Mouse (Mus musculus) heart, embryonic 13.5 days (tissue): Measurements from ENCODE around the gene Olfr1309. TPM values are rescaled to one million over a fixed set of nuclear protein-coding genes. Genes with fewer than 3 reads are reported as not detected.
"Not testable (repeated sequence)": the region's sequence is repeated elsewhere in the genome, so short reads cannot be mapped to it uniquely, and the experiment has no call there.

ENCODE experiments used
- ATAC-seq: fragments of 200-750 bp; cut with Nextera tagmentation; 2 replicates; pipeline ENCODE4 v1.8.0; 2017; ENCODE audit warnings: moderate TSS enrichment; ENCODE audit not compliant: insufficient number of reproducible peaks, low FRiP score, low TSS enrichment; ENCODE audit errors: extremely low read depth
- H3K27ac ChIP-seq: fragments of 300-500 bp; sonication (generic); replicated peaks from 2 replicates; pipeline ENCODE4 v1.5.1; 2015; ENCODE audit warnings: moderate library complexity, mild to moderate bottlenecking, inconsistent platforms
- H3K27me3 ChIP-seq: fragments of 300-500 bp; sonication (generic); replicated peaks from 2 replicates; pipeline ENCODE4 v1.6.1; 2015; ENCODE audit warnings: mild to moderate bottlenecking, inconsistent platforms
- H3K36me3 ChIP-seq: fragments of 300-500 bp; sonication (generic); 2 replicates; pipeline ENCODE4 v1.6.1; 2015; ENCODE audit warnings: mild to moderate bottlenecking, inconsistent platforms
- H3K4me1 ChIP-seq: fragments of 300-500 bp; sonication (generic); 2 replicates; pipeline ENCODE4 v1.6.1; 2015; ENCODE audit warnings: inconsistent platforms
- H3K4me2 ChIP-seq: fragments of 300-500 bp; sonication (generic); 2 replicates; pipeline ENCODE4 v1.6.1; 2015; ENCODE audit warnings: inconsistent platforms, mild to moderate bottlenecking, moderate library complexity
- H3K4me3 ChIP-seq: fragments of 300-500 bp; sonication (generic); 2 replicates; pipeline ENCODE4 v1.5.1; 2015; ENCODE audit warnings: moderate library complexity, mild to moderate bottlenecking, inconsistent platforms
- H3K9ac ChIP-seq: fragments of 300-500 bp; sonication (generic); 2 replicates; pipeline ENCODE4 v1.6.1; 2015; ENCODE audit warnings: inconsistent platforms, mild to moderate bottlenecking, moderate library complexity
- H3K9me3 ChIP-seq: fragments of 300-500 bp; sonication (generic); 2 replicates; pipeline ENCODE4 v1.6.1; 2016; ENCODE audit warnings: inconsistent platforms
- WGBS: fragments of 180-500 bp; shearing (Covaris S2); methylation state at CpG from one replicate; pipeline ENCODE4 v1.1.7; 2015; ENCODE audit warnings: mixed read lengths; 5-methylcytosine and 5-hydroxymethylcytosine counted together
- polyA plus RNA-seq: library from polyadenylated mRNA; unstranded; fragments of >200 nt; fragmentation: Nextera tagmentation; extraction: Ambion mirVana; gene quantifications from 2 replicates; pipeline ENCODE4 v1.2.1, GENCODE M21; 2015

Olfr1309 gene
- polyA plus RNA-seq: not detected in 2 replicates

DNA sequence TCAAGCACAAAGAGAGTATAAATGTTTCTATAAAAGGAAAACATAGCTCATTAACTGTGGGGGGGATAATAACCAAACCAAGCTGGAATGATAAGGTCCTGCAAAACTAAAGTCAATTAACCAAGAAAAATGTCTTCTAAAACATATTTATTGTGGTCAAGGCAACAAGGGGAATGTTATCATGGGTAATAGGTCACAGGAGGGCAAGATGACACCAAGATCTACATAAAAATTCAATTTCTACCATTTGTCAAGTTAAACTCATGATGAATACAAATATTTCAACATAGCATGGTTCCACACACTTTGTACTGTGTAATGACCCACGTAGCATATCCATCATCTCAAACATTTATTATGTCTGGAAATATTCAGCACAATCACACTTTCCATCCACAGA lies at the start of gene Olfr1309:
Olfr1309 (minus strand) TSS at position 101 of the 400 bp plus-strand sequence.
- Histone ChIP-seq H3K9me3 (no peaks in the 10 kb centered on the region), H3K9ac (no peak within 1 kb of the TSS), H3K36me3 (no peaks in the 10 kb centered on the region), H3K4me1 (no peaks in the 10 kb centered on the region), H3K27me3 (no peaks in the 10 kb centered on the region), H3K4me3 (no peak within 1 kb of the TSS), H3K4me2 (no peak within 1 kb of the TSS), H3K27ac (no peak within 1 kb of the TSS)
- 66% methylated on average over 1 of the region's 1 CpGs for WGBS
- no peak for ATAC-seq

DNA sequence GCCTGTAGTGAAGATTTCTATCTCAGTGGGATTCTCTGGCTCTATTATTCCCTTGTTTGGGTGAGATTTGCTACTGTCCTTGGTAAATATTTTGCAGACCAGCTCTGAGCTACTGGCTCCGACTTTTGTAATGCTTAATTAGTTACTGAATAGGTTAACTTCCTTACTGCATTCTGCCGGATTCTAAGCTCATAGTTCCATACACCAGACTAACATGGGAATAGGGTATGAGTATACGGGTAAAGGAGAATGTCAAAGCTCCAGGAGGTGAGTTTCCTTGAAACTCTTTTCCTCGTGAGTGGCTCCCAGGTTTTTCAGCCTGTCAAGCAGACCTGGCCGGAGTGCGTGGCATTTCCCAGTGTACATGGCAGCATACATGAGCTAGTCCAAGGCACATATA lies 36.9 kb upstream of the Olfr1309 start:
- not testable (repeated sequence) for H3K36me3 ChIP-seq, H3K4me2 ChIP-seq, H3K4me1 ChIP-seq, H3K27ac ChIP-seq, H3K9ac ChIP-seq, H3K27me3 ChIP-seq, H3K9me3 ChIP-seq, H3K4me3 ChIP-seq, ATAC-seq
- WGBS: 46% methylated on average over 6 of the region's 6 CpGs

DNA sequence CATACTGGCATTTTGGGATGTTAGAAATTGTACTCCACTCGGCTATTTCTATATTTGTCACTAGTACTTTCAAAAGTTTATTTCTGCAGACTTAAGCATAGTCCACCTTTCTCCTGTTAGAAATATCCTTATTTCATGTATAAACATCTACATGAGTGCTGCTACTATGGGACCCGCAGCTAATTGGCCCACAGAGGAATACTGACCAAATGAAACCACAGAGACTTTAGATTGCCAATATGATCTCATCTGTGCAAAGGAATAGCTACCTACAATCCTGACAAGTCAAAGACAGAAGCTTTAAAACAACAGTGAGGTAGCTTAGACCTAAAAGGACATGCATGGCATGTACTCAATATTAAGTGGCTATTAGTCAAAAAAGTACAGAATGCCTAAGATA lies 34.2 kb upstream of the Olfr1309 start, which contains the start of gene Olfr1311:
Olfr1311 (minus strand) TSS at position 101 of the 400 bp plus-strand sequence.
- Histone ChIP-seq H3K4me1 (no peaks in the 10 kb centered on the region), H3K4me3 (no peak within 1 kb of the TSS), H3K27ac (no peak within 1 kb of the TSS), H3K27me3 (no peaks in the 10 kb centered on the region), H3K36me3 (no peaks in the 10 kb centered on the region), H3K9me3 (no peaks in the 10 kb centered on the region), H3K4me2 (no peak within 1 kb of the TSS), H3K9ac (no peak within 1 kb of the TSS)
- no peak for ATAC-seq
- WGBS: 72% methylated on average over 2 of the region's 2 CpGs

- Histone ChIP-seq H3K27ac (no peak overlapping the region), H3K9me3 (no peaks in the 10 kb centered on the region), H3K4me1 (no peaks in the 10 kb centered on the region), H3K9ac (no peak overlapping the region), H3K4me3 (no peak overlapping the region), H3K36me3 (no peaks in the 10 kb centered on the region), H3K4me2 (no peak overlapping the region), H3K27me3 (no peaks in the 10 kb centered on the region)
- no peak for ATAC-seq
- WGBS: 76% methylated on average over 3 of the region's 3 CpGs
Measured at GRCm38 (mm10) chr2:112014900-112015299, 24.8 kb upstream of the Olfr1309 start.

DNA sequence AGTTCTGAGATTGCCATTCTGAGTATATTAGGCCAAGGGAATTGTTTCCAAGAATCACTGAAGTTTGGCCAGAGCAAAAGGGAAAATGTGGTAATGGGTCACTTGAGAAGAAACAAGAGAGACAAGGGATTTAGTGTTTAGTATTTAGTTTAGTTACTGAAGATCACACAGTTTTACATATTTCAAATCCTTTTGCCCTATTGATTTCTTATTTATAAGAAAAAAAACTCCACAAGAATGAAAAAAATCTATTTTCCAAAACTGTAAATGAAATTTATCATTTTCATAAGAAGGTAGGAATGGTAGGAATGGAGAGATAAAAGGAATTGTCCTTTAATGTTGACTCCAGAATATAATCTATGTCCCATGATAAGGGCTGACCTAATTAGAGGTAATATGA lies 22.5 kb upstream of the Olfr1309 start, which contains the start of gene Olfr1310:
Olfr1310 (minus strand) TSS at position 101 of the 400 bp plus-strand sequence.
- no peak within 1 kb of the TSS for H3K27ac ChIP-seq
- no peak within 1 kb of the TSS for H3K9ac ChIP-seq
- no peak within 1 kb of the TSS for H3K4me2 ChIP-seq
- no peak for ATAC-seq
- no peak within 1 kb of the TSS for H3K4me3 ChIP-seq
- no peaks in the 10 kb centered on the region for H3K4me1 ChIP-seq
- H3K27me3 ChIP-seq: no peaks in the 10 kb centered on the region
- H3K9me3 ChIP-seq: no peaks in the 10 kb centered on the region
- H3K36me3 ChIP-seq: no peaks in the 10 kb centered on the region

DNA sequence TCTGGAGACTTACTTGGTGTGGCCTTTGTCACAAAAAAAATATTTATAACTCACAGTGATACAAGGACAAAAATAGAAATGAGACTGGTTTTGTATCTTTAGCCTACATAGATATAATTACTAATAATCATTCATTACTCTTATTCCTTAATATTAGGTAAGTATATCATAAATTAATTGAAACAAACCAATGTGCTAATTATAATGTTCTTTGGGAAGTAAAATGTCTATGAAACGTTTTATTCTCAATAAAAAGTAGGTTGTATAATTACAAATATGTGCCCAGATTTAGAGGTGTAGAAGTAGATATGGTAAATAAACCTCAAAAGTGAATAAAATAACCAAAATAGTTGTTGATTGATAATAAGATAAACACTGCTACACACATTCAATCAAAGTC lies 25.2 kb downstream of the Olfr1309 start, which contains the start of gene Olfr1308:
Olfr1308 (minus strand) TSS at position 101 of the 400 bp plus-strand sequence.
- 37% methylated on average over 1 of the region's 1 CpGs for WGBS
- H3K27ac ChIP-seq: no peak within 1 kb of the TSS

DNA sequence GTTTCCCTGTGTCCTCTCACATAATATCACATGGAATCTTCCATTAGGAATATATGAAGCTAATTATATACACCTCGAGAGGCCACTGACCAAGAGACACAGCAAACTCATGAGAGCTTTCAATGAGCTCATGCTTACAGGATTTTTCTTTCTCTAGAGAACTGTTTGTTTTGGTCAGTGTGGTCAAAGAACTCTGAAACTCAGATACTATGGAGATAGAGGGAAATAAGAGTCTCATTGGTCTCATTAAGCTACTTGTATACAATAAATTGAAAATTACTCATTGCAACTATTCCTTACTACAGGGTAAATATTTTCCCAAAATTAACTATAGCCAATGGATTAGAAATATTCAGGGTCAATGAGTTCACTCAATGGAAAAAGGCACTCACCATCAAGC lies 40.7 kb downstream of the Olfr1309 start, which contains the start of gene Olfr1307:
Olfr1307 (minus strand) TSS at position 101 of the 400 bp plus-strand sequence.
- Histone ChIP-seq H3K4me2 (no peak within 1 kb of the TSS), H3K36me3 (no peaks in the 10 kb centered on the region), H3K4me1 (no peaks in the 10 kb centered on the region), H3K9me3 (no peaks in the 10 kb centered on the region), H3K9ac (no peak within 1 kb of the TSS), H3K27ac (no peak within 1 kb of the TSS), H3K27me3 (no peaks in the 10 kb centered on the region), H3K4me3 (no peak within 1 kb of the TSS)
- ATAC-seq: no peak
- 52% methylated on average over 1 of the region's 1 CpGs for WGBS

More for the DNA sequence above, 25.2 kb downstream of the Olfr1309 start, which contains the start of gene Olfr1308:
- Histone ChIP-seq H3K9me3 (no peaks in the 10 kb centered on the region), H3K27me3 (no peaks in the 10 kb centered on the region), H3K9ac (no peak within 1 kb of the TSS), H3K4me3 (no peak within 1 kb of the TSS), H3K4me1 (no peaks in the 10 kb centered on the region), H3K4me2 (no peak within 1 kb of the TSS), H3K36me3 (no peaks in the 10 kb centered on the region)
- ATAC-seq: no peak

Other genes starting within 250 kb of the Olfr1309 start
- gene Olfr1301, start 239.3 kb downstream of the Olfr1309 start, polyA plus RNA-seq: not detected in 2 replicates
- not detected in 2 replicates for gene Olfr1302, start 212.9 kb downstream of the Olfr1309 start, polyA plus RNA-seq
- gene Olfr1303, start 169.9 kb downstream of the Olfr1309 start, polyA plus RNA-seq: not detected in 2 replicates
- gene Olfr1305, start 113.1 kb downstream of the Olfr1309 start, polyA plus RNA-seq: not detected in 2 replicates
- not detected in 2 replicates for gene Olfr1306, start 74.0 kb downstream of the Olfr1309 start, polyA plus RNA-seq
- gene Olfr1307, start 40.8 kb downstream of the Olfr1309 start, polyA plus RNA-seq: 0.01 TPM in 1 of 2 replicates, not detected in the other
- gene Olfr1308, start 25.3 kb downstream of the Olfr1309 start, polyA plus RNA-seq: not detected in 2 replicates
- gene Olfr1310, start 22.4 kb upstream of the Olfr1309 start, polyA plus RNA-seq: not detected in 2 replicates
- gene Olfr1311, start 34.1 kb upstream of the Olfr1309 start, polyA plus RNA-seq: not detected in 2 replicates
- not detected in 2 replicates for gene Olfr1312, start 60.0 kb upstream of the Olfr1309 start, polyA plus RNA-seq
- not detected in 2 replicates for gene Olfr1313, start 87.6 kb upstream of the Olfr1309 start, polyA plus RNA-seq
- gene Olfr1314, start 106.5 kb upstream of the Olfr1309 start, polyA plus RNA-seq: not detected in 2 replicates
- gene Olfr1315-ps1, start 125.2 kb upstream of the Olfr1309 start, polyA plus RNA-seq: not detected in 2 replicates
- gene Olfr1316, start 144.7 kb upstream of the Olfr1309 start, polyA plus RNA-seq: not detected in 2 replicates
- not detected in 2 replicates for gene Olfr1317, start 150.0 kb upstream of the Olfr1309 start, polyA plus RNA-seq
- not detected in 2 replicates for gene Olfr1318, start 163.9 kb upstream of the Olfr1309 start, polyA plus RNA-seq
- gene Lpcat4, start 249.2 kb upstream of the Olfr1309 start, polyA plus RNA-seq: 13.6 and 14.5 TPM in 2 replicates